Mouse (Mus musculus): Measurements from ENCODE around the gene Spg21. TPM values are rescaled to one million over a fixed set of nuclear protein-coding genes. Genes with fewer than 3 reads are reported as not detected.

The Spg21 gene
- 1 to 10 TPM; 6.1 to 6.6 TPM for total RNA-seq (2021)
- long read RNA-seq, experiment 1, transcript Spg21-201 (9 exons, 2,680 nt): major isoform, 10 of 11 reads
- long read RNA-seq, experiment 1, partial matches to known transcripts: 0 of 11 reads
- long read RNA-seq, experiment 1, other reads (novel, unspliced or antisense): 1 of 11 reads
- long read RNA-seq, experiment 2, transcript Spg21-201 (9 exons, 2,680 nt): major isoform, 13 of 14 reads
- long read RNA-seq, experiment 2, partial matches to known transcripts: 0 of 14 reads
- long read RNA-seq, experiment 2, other reads (novel, unspliced or antisense): 1 of 14 reads

DNA sequence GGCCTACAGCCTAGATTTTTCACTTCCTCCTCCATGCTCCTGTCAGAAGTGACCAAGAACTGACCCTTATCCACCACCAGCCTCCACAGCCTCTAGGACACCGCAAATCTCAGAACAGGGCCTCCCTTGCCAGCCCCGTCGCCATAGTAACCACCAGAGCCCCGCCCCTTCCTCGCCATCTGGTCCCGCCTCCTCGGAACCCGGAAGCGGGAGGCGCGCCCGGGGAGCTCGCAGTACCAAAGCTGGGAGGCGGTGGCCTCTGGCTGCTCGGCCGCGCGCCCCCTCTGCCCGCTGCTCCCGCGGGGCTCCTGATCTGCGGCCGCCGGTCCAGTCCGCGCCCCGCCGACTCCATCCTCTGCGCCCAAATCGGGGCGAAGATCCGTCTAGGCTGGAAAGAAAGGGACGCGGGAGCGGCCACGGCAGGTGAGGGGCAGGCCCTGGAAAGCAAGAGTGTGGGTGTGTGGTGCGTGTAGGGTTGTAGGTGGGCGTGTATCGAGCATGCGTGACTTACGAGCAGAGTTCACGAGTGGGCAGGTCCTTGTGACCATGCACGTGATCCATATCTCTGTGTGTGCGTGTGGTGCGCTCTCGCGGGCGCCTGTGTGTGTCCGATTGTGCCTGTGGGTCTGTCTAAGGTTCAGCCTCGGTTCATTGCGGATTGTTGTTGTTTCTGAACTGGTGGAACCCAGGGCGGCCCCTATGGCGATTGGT, at the start of gene Spg21:
TSS of gene Spg21 (plus strand) at position 216 of the 711 bp plus-strand sequence.
- H3K4me3 ChIP-seq: peak within 1 kb of the TSS; percentile 93
- peak; percentile 95 for DNase-seq
- intact Hi-C loops (cut with DNase I): no loop called here
- TF ChIP-seq CTCF (IDR thresholded peaks at IDR 0.05): no peak
- peak within 1 kb of the TSS; percentile 87 for H3K27ac ChIP-seq

GRCm38 (mm10) chr9:65411326-65411725, 49.4 kb upstream of the Spg21 start:
- Histone ChIP-seq H3K27ac (no peak overlapping the region), H3K4me3 (no peak overlapping the region)
- no peak for TF ChIP-seq CTCF (IDR thresholded peaks at IDR 0.05)
- no peak for DNase-seq
- intact Hi-C loops (cut with DNase I): no loop called here

DNA sequence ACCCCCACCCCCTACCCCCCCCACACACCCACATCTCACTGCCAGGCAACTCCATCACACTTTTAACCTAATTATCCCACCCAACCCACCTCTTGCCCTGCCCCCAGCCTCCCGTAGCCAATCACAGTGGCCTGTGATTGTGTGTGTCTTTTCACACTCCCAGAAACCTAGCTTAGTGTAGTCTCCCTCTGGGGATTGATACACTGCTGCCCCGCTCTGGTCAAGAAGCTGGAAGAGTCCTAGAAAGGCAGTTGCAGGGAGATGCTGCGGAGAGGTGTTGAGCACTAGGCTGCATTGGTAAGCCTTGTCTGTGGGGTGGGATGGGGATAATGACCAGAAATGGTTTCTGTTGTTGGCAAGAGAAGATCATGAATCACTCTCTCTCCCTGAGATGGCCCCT, 43.0 kb upstream of the Spg21 start:
- DNase-seq: no peak
- peak; percentile 29; the same call in 1 of the 2 replicates for TF ChIP-seq CTCF (IDR thresholded peaks at IDR 0.05)
- no peak overlapping the region for H3K4me3 ChIP-seq

GRCm38 (mm10) chr9:65419633-65420032, 41.1 kb upstream of the Spg21 start:
- intact Hi-C loops (cut with DNase I): no loop called here
- no peak for DNase-seq
- peak; percentile 33; the same call in 1 of the 2 replicates for TF ChIP-seq CTCF (IDR thresholded peaks at IDR 0.05)
- Histone ChIP-seq H3K4me3 (no peak overlapping the region), H3K27ac (no peak overlapping the region)

More for the DNA sequence above, 43.0 kb upstream of the Spg21 start:
- intact Hi-C loops (cut with DNase I): loop anchor here (2.0 kb wide), 1 partner anchor 25 kb away; no protein-coding TSS in a partner anchor
- no peak overlapping the region for H3K27ac ChIP-seq

- intact Hi-C loops (cut with DNase I): no loop called here
- DNase-seq: no peak
- H3K27ac ChIP-seq: no peak within 1 kb of the TSS
- TF ChIP-seq CTCF (IDR thresholded peaks at IDR 0.05): no peak
- H3K4me3 ChIP-seq: no peak within 1 kb of the TSS
These were observed 37.8 kb upstream of the Spg21 start, which contains the start of gene Slc51b for GRCm38 (mm10) chr9:65422760-65423501. Gene Slc51b (minus strand): TSS chr9:65422955.

- no peak overlapping the region for H3K27ac ChIP-seq
- no peak overlapping the region for H3K4me3 ChIP-seq
- intact Hi-C loops (cut with DNase I): no loop called here
- TF ChIP-seq CTCF (IDR thresholded peaks at IDR 0.05): no peak
- DNase-seq: no peak
These were observed 36.4 kb upstream of the Spg21 start for GRCm38 (mm10) chr9:65424393-65424792.

- H3K4me3 ChIP-seq: no peak overlapping the region
- DNase-seq: no peak
- intact Hi-C loops (cut with DNase I): no loop called here
- TF ChIP-seq CTCF (IDR thresholded peaks at IDR 0.05): no peak
- H3K27ac ChIP-seq: no peak overlapping the region
These were observed 33.2 kb upstream of the Spg21 start for GRCm38 (mm10) chr9:65427511-65427910.

DNA sequence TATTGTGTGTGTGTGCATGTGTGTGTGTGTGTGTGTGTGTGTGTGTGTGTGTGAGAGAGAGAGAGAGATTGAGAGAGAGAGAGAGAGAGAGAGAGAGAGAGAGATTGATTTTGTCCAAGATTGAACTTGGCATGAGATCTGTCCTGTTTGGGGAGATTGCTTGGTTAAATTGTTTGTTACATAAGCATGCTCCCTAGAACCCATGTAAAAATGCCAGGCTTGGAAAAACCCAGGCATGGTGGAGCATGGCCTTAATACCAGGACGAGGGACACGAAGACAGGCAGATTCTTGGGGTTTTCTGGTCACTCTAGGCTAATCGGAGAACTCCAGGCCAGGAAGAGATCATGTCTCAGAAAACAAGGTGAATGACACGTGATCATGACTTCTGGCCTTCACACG, 32.7 kb upstream of the Spg21 start:
- no peak for DNase-seq
- no peak for TF ChIP-seq CTCF (IDR thresholded peaks at IDR 0.05)
- no peak overlapping the region for H3K27ac ChIP-seq
- H3K4me3 ChIP-seq: no peak overlapping the region
- intact Hi-C loops (cut with DNase I): no loop called here

GRCm38 (mm10) chr9:65430401-65430800, 30.3 kb upstream of the Spg21 start:
- Histone ChIP-seq H3K4me3 (no peak overlapping the region), H3K27ac (no peak overlapping the region)
- intact Hi-C loops (cut with DNase I): loop anchor here (5.0 to 10.0 kb wide), 2 partner anchors 78 to 206 kb away; no protein-coding TSS in a partner anchor
- TF ChIP-seq CTCF (IDR thresholded peaks at IDR 0.05): no peak
- no peak for DNase-seq

DNA sequence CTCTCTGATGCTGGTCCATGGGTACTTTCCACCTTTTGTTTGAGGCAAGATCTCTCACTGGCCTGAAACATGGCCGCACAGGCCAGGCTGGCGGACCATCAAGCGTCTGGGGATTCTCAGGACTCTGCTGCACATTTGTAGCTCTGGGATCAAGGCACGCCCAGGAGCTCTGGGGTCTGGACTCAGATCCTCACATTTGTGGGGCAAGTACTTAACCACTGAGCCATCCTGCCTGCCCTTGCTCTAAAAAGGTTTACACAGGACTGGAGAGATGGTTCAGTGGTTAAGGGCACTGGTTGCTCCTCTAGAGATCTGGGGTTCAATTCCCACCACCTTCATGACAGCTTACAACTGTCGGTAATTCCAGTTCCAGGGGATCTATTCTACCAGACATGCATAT, 29.8 kb upstream of the Spg21 start:
- TF ChIP-seq CTCF (IDR thresholded peaks at IDR 0.05): no peak
- DNase-seq: no peak
- intact Hi-C loops (cut with DNase I): loop anchor here (5.0 to 10.0 kb wide), 2 partner anchors 79 to 206 kb away; no protein-coding TSS in a partner anchor
- Histone ChIP-seq H3K27ac (no peak overlapping the region), H3K4me3 (no peak overlapping the region)

DNA sequence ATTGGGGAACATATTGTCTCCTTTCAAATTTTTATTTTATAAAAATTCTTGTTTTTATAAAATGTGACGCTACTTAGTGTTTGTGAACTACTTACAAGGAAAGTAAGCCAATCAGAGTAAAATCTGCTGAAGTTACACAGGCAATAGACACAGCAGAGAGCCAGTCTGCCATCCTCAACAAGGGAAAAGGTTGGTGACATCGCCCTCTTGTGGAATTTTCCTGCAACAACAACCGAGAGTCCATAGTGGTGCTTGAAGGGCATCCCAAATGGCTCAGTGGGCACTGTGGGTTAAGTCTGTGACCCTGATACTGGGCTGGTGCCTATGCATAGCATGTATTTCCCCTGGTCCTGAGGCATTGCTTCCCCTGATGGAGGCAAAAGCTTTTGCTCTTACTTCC, 28.5 kb upstream of the Spg21 start:
- peak; percentile 84 for DNase-seq
- intact Hi-C loops (cut with DNase I): loop anchor here (1.0 to 10.0 kb wide), 4 partner anchors 39 to 207 kb away; no protein-coding TSS in a partner anchor

DNA sequence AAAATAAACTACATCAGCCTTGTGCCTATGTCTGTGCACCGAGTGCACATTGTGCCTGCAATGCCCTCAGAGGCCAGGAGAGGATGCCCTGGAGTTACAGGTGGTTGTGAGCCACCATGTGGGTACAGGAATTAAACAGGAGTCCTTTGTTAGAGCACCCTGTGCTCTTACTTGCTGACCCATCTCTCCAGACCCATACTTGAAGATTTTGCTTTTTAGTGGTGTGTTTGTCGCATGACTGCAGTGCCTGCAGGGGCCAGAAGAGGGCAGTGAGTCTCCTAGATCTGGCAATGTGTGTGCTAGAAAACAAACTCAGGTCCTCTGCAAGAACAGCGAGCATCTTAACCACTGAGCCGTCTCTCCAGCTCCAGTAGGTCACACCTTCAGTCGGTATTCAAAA, 26.6 kb upstream of the Spg21 start:
- peak; percentile 60 for TF ChIP-seq CTCF (IDR thresholded peaks at IDR 0.05)
- intact Hi-C loops (cut with DNase I): loop anchor here (5.0 to 10.0 kb wide), 2 partner anchors 82 to 209 kb away; no protein-coding TSS in a partner anchor
- peak; percentile 36 for DNase-seq

More for the DNA sequence above, 28.5 kb upstream of the Spg21 start:
- Histone ChIP-seq H3K27ac (no peak overlapping the region), H3K4me3 (no peak overlapping the region)
- peak; percentile 98 for TF ChIP-seq CTCF (IDR thresholded peaks at IDR 0.05)

More for the DNA sequence above, 26.6 kb upstream of the Spg21 start:
- Histone ChIP-seq H3K27ac (no peak overlapping the region), H3K4me3 (no peak overlapping the region)
